Mouse (Mus musculus) kidney, adult 9 months (tissue): ENCODE measurements around the gene Usp13.

ENCODE experiments used
- DNase-seq: peaks from one replicate; pipeline ENCODE4 v3.0.0; 2022

The Usp13 gene

GRCm38 (mm10) chr3:32817357-32818326, at the start of gene Usp13:
Gene Usp13 (plus strand): TSS chr3:32817546.
- peak; percentile 9 for DNase-seq

- DNase-seq, result no peak
Observed at GRCm38 (mm10) chr3:32770781-32771180, 46.6 kb upstream of the Usp13 start.

- DNase-seq, result no peak
Observed at GRCm38 (mm10) chr3:32817001-32817356, 367 bp upstream of the Usp13 start.

- DNase-seq, result no peak
Observed at GRCm38 (mm10) chr3:32818327-32818900, 1.1 kb downstream of the Usp13 start.

- DNase-seq, result no peak
Observed at GRCm38 (mm10) chr3:32822620-32823019, 5.3 kb downstream of the Usp13 start.

- DNase-seq, result no peak
Observed at GRCm38 (mm10) chr3:32824923-32825322, 7.6 kb downstream of the Usp13 start.

GRCm38 (mm10) chr3:32825964-32826479, 8.7 kb downstream of the Usp13 start:
- no peak for DNase-seq

- no peak for DNase-seq
Observed at GRCm38 (mm10) chr3:32826701-32827100, 9.4 kb downstream of the Usp13 start.

GRCm38 (mm10) chr3:32833871-32834270, 16.5 kb downstream of the Usp13 start:
- DNase-seq, result no peak

- DNase-seq, result no peak
Observed at GRCm38 (mm10) chr3:32837847-32838246, 20.5 kb downstream of the Usp13 start.

GRCm38 (mm10) chr3:32856362-32857107, 39.2 kb downstream of the Usp13 start:
- DNase-seq, result no peak

- no peak for DNase-seq
Observed at GRCm38 (mm10) chr3:32871081-32871480, 53.7 kb downstream of the Usp13 start.

- DNase-seq, result no peak
Observed at GRCm38 (mm10) chr3:32886386-32886785, 69.0 kb downstream of the Usp13 start.

GRCm38 (mm10) chr3:32888886-32889285, 71.5 kb downstream of the Usp13 start:
- no peak for DNase-seq

GRCm38 (mm10) chr3:32890174-32890573, 72.8 kb downstream of the Usp13 start:
- DNase-seq, result no peak

- no peak for DNase-seq
Observed at GRCm38 (mm10) chr3:32903462-32903861, 86.1 kb downstream of the Usp13 start.

GRCm38 (mm10) chr3:32904599-32904998, 87.3 kb downstream of the Usp13 start:
- no peak for DNase-seq

GRCm38 (mm10) chr3:32905850-32906779, 88.8 kb downstream of the Usp13 start:
- peak; percentile 21 for DNase-seq

GRCm38 (mm10) chr3:32908400-32908799, 91.1 kb downstream of the Usp13 start:
- DNase-seq, result no peak

- DNase-seq, result peak; percentile 2
Observed at GRCm38 (mm10) chr3:32910071-32910551, 92.8 kb downstream of the Usp13 start.

- DNase-seq, result no peak
Observed at GRCm38 (mm10) chr3:32924168-32924567, 106.8 kb downstream of the Usp13 start.
